Mouse (Mus musculus) brain, embryonic 14.5 days (tissue): ENCODE measurements around the gene Ppp3ca.

Experiments
- CTCF ChIP-seq: fragments of 200-500 bp; IDR thresholded peaks from 2 replicates; pipeline ENCODE4 v1.5.1; 2012; ENCODE audit warnings: inconsistent platforms, mild to moderate bottlenecking, moderate library complexity, borderline replicate concordance; ENCODE audit not compliant: insufficient read depth, insufficient read length; ENCODE audit errors: extremely low read depth
- POLR2A ChIP-seq: fragments of 200-500 bp; IDR thresholded peaks from 2 replicates; pipeline ENCODE4 v1.6.1; 2012; ENCODE audit warnings: mild to moderate bottlenecking, inconsistent platforms, borderline replicate concordance; ENCODE audit not compliant: poor library complexity, insufficient read depth, insufficient read length, severe bottlenecking; ENCODE audit errors: extremely low read depth

DNA sequence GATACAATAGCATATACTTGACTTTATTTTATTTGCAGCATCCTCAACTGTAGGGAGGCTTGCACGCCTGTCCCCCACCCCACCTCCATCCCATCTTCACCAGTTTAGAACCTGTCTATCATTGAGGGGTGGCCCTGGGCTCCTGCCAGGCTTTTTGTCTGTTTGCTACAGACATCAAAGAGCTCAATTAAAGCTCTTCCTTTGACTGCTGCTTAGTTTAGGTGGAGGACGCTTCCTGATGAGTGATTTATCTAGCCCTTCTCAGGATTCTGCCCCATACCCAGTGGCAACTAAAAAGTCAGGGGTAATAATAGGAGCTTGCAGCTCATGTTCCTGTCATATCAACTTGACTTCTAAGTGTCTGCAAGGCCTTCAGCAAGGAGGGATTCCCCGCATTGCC lies 239.6 kb downstream of the Ppp3ca start:
- no peak for TF ChIP-seq CTCF
- no peak for TF ChIP-seq POLR2A
